Mouse (Mus musculus) hindbrain, embryonic 10.5 days (tissue): ENCODE measurements at regions not wholly inside any gene's neighbourhood (a gene's known extent, or its start where the extent isn't known, plus 50 kb on each side); places are given as distances from the start of the nearest gene placed in this dataset.

Experiments
- DNase-seq: peaks from one replicate; pipeline ENCODE4 v3.0.0-alpha.2; 2017; ENCODE audit warnings: low spot score
- H3K27ac ChIP-seq: fragments of 300-500 bp; sonication (generic); 2 replicates; pipeline ENCODE4 v1.5.1; 2016; ENCODE audit warnings: mild to moderate bottlenecking, moderate library complexity
- H3K27me3 ChIP-seq: fragments of 300-500 bp; sonication (generic); 2 replicates; pipeline ENCODE4 v1.6.1; 2016; ENCODE audit warnings: mild to moderate bottlenecking; ENCODE audit not compliant: poor library complexity, insufficient read depth, severe bottlenecking
- H3K36me3 ChIP-seq: fragments of 300-500 bp; sonication (generic); 2 replicates; pipeline ENCODE4 v1.6.1; 2016; ENCODE audit warnings: mild to moderate bottlenecking, moderate library complexity
- H3K4me1 ChIP-seq: fragments of 300-500 bp; sonication (generic); replicated peaks from 2 replicates; pipeline ENCODE4 v1.6.1; 2016; ENCODE audit warnings: mild to moderate bottlenecking
- H3K4me3 ChIP-seq: fragments of 300-500 bp; sonication (generic); 2 replicates; pipeline ENCODE4 v1.5.1; 2016; ENCODE audit warnings: mild to moderate bottlenecking, moderate library complexity
- H3K9me3 ChIP-seq: fragments of 300-500 bp; sonication (generic); 2 replicates; pipeline ENCODE4 v1.6.1; 2016; ENCODE audit warnings: mild to moderate bottlenecking, moderate library complexity
- WGBS: fragments of 180-500 bp; shearing (Covaris S2); methylation state at CpG from one replicate; pipeline ENCODE4 v1.1.7; 2016; 5-methylcytosine and 5-hydroxymethylcytosine counted together

DNA sequence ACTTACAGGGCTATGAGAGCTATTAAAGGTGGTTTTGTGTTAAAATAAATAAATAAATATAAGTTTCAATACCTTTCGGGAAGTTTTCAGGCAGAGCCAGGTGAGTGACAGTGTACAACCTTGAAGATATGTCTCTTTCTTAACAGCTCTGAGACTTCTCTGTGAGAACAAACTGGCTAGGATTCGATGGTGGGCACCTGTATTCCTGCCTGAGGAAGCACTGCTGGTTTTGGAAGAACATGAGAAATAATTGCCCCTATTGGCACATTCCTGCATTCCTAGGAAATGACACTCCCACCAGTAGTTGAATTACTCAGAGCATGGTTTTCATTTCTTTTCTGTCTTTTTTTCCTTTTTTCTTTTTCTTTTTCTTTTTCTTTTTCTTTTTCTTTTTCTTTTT, 277.8 kb upstream of the Pbx1 start:
- no peak for DNase-seq
- H3K27ac ChIP-seq = no peak overlapping the region
- H3K36me3 ChIP-seq = no peaks in the 10 kb centered on the region
- H3K9me3 ChIP-seq = no peaks in the 10 kb centered on the region
- H3K27me3 ChIP-seq = no peaks in the 10 kb centered on the region
- H3K4me3 ChIP-seq = no peak overlapping the region
- peaks cover 18% of the 10 kb centered on the region for H3K4me1 ChIP-seq
- WGBS = 86% methylated on average over 2 of the region's 2 CpGs

DNA sequence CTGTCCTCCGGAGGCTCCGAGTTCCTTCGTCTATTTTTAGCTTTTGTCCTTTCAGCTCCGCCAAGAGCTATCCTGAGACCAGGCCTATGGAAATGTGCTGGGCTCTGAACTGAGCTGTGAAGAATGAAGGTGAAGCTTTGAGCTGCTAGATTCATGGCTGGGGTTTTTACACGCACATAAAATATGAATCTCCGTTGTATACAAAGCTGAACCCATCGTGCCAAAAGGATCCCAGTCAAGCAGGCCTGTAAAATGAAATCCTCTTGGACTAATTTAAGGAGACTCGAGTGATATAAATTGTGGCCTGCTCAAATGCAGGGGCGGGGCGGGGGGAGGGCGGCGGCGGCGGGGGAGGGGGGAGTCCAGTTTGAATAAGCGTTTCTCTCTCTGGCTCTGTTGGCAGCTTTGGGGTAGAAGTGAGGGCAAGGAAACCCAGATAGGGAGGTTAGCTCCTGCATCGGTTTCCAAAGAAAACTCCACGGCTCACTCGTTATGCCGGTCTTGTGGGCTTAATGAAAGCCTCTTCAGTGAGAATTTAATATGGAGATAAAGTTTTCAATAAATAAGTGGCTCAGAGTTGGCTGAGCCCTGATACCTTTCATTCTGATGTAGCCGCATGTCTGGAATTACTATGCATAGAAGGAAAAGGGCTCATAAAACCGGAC, 277.1 kb upstream of the Pbx1 start:
- Histone ChIP-seq H3K4me1 (peaks cover 18% of the 10 kb centered on the region), H3K4me3 (no peak overlapping the region; the same call in 1 of the 2 replicates), H3K27me3 (no peaks in the 10 kb centered on the region), H3K36me3 (no peaks in the 10 kb centered on the region), H3K9me3 (no peaks in the 10 kb centered on the region), H3K27ac (peak overlapping the region; percentile 64)
- DNase-seq = peak; percentile 6
- 36% methylated on average over 21 of the region's 21 CpGs for WGBS

DNA sequence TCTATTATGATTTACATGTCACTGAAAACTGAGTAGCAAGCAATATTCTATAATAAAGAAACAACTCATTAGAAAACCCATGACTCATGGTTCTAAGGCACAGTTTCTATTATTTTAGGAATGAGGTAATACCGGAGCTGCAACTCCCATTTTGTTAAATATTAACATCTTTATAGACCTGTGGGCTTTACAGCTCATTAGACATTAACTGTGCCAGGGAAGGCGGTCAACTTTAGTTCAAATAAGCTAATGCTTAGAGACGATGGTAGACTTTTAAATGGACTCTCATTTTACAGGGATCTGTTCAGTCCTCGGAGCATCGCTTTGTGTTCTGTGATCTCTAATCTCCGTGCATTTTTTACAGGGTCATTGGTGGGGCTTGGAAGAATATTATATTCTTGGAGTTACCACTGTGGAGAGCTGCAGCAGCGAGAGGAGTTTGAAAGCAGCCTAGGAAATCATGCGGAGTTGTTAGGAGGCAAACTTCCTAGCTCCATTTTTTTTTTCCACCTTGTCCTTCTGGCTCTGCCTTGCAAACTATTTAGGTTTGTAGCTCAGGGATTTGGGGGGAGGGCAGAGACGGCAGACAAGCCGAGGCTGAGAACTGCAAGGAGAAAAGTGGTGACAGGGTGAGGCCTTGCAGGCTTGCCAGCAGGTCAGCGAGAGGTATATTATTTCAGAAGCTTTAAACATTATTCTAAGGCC, 276.2 kb upstream of the Pbx1 start:
- 47% methylated on average over 11 of the region's 11 CpGs for WGBS
- Histone ChIP-seq H3K36me3 (no peaks in the 10 kb centered on the region), H3K4me3 (no peak overlapping the region)

DNA sequence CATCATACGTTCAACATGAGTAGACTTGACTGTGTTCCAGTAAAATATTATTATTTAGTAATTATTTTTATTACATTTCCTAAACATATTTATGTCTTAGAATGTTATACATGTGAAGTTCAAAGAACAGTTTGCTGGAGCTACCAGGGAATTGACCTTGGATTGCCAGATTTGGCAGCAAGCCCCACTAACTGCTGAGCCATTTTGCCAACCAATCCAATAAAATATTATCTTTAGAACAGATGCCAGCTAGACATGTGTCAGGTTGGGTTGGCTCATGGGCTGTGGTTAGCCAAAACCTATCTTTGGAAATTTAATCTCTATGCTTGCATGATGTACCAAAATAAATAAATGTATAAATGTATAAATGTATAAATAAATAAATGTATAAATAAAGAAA, 265.3 kb upstream of the Pbx1 start:
- 90% methylated on average over 1 of the region's 1 CpGs for WGBS
- DNase-seq = no peak
- no peaks in the 10 kb centered on the region for H3K27me3 ChIP-seq

More for the DNA sequence above, 276.2 kb upstream of the Pbx1 start:
- H3K9me3 ChIP-seq = no peaks in the 10 kb centered on the region
- peak; percentile 16 for DNase-seq
- peaks cover 18% of the 10 kb centered on the region for H3K4me1 ChIP-seq
- no peaks in the 10 kb centered on the region for H3K27me3 ChIP-seq
- H3K27ac ChIP-seq = peak overlapping the region; percentile 64; the same call in 1 of the 2 replicates

DNA sequence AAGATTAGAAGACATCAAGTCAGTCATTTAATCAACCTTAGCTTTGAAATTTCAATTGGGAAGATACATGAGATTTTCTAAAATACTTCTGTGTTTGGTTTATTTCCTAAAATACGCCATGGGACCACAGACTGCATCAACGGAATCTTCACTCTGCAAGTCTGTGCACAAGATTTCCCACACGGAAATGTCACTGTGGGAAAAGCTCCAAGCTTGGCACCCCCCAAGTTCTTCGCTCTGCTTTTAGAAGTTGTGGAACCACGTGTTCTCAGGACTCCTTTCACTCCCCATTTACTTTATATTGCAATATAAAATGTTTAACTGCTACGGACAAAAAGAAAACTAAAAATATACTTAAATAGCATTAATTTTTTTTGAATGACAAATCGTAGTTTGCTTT, 254.8 kb upstream of the Pbx1 start:
- DNase-seq = no peak
- Histone ChIP-seq H3K4me1 (no peaks in the 10 kb centered on the region), H3K27ac (no peak overlapping the region), H3K4me3 (no peak overlapping the region), H3K27me3 (no peaks in the 10 kb centered on the region), H3K36me3 (no peaks in the 10 kb centered on the region), H3K9me3 (no peaks in the 10 kb centered on the region)
- WGBS = 87% methylated on average over 7 of the region's 7 CpGs

More for the DNA sequence above, 265.3 kb upstream of the Pbx1 start:
- H3K4me1 ChIP-seq = no peaks in the 10 kb centered on the region
- no peaks in the 10 kb centered on the region for H3K9me3 ChIP-seq
- H3K27ac ChIP-seq = no peak overlapping the region
- H3K4me3 ChIP-seq = no peak overlapping the region
- no peaks in the 10 kb centered on the region for H3K36me3 ChIP-seq

DNA sequence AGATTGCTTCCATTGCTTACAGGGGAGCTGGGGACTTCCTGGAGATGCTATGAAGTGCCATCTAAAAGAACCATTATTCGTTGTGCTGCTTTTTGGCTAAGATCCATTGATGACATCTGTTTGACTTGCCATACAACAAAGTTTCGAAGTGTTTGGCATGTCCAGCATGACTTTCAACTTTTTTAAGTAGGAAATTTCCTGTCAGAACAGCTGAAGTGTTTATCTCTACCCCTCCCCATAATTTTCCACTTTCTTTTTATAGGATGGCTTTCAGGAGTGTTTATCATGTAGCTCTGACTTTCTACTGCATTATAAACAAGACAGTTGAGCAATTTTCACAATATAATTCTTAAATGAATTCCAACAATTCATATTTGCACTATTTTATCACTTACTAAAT, 253.1 kb upstream of the Pbx1 start:
- H3K9me3 ChIP-seq = no peaks in the 10 kb centered on the region
- no peaks in the 10 kb centered on the region for H3K36me3 ChIP-seq
- no peaks in the 10 kb centered on the region for H3K4me1 ChIP-seq
- no peak for DNase-seq
- H3K27me3 ChIP-seq = no peaks in the 10 kb centered on the region
- H3K4me3 ChIP-seq = no peak overlapping the region
- H3K27ac ChIP-seq = no peak overlapping the region
- WGBS = 92% methylated on average over 2 of the region's 2 CpGs

DNA sequence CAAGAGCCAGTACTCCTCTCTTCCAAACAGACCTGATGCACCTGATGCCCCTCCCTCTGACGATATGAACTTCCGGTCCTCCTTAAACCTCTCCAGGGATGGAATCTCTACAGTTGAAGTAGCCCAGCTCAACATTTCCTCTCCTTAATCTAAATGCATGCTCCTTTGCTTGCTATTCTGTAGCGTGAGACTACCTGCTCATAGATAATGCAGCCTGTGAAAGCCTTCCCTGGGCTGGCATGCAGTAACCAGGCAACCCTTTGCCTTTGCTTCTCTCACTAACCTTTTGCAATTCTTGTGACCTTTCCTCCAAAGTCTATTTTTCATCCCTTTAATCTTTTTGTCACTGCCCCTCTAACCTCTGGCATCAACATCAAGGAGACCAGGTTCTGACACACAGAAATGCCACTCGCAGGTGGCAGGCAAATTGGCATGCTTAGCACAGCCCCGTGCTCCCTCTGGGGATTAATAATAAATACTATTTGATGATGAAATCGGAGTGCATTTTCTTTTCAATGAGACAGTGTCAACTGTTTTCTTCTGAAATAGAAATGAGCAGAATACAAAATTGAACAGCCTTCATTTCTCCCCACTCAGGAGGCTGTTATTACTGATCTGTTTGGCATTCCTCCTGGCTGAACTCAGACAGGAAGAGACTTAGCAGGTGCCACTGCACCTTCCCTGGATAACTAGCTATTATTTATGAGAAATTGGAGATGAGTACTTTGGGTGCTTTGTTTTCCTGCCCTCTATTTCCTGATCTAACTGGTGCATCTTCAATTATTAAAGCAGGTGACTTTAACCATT, 249.8 kb upstream of the Pbx1 start:
- 83% methylated on average over 6 of the region's 6 CpGs for WGBS
- no peaks in the 10 kb centered on the region for H3K4me1 ChIP-seq

DNA sequence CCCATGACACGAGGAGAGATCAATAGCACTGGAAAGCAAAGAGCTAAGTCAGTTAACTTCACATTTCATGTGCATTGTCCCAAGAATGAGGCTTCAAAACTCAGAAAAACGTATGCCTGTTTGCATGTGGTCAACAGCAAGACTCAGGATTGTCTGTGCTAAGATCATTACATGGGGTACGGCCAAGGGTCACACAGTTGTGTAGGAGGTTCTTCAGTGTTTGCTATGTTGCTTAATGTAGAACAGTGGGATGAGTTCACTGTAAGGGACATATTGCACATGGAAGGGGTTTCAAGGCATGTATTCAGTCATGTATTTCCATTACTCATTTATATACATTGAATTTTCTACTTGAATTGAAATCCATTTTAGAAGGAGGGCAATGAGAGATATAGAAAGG, 248.6 kb upstream of the Pbx1 start:
- peaks cover under 1% of the 10 kb centered on the region; the same call in 1 of the 2 replicates for H3K27me3 ChIP-seq
- H3K4me3 ChIP-seq = no peak overlapping the region
- no peaks in the 10 kb centered on the region for H3K36me3 ChIP-seq
- WGBS = 83% methylated on average over 3 of the region's 3 CpGs
- DNase-seq = no peak
- no peaks in the 10 kb centered on the region for H3K9me3 ChIP-seq
- no peak overlapping the region for H3K27ac ChIP-seq
- H3K4me1 ChIP-seq = peaks cover 4% of the 10 kb centered on the region; the same call in 1 of the 2 replicates

More for the DNA sequence above, 249.8 kb upstream of the Pbx1 start:
- H3K4me3 ChIP-seq = no peak overlapping the region
- H3K36me3 ChIP-seq = no peaks in the 10 kb centered on the region
- DNase-seq = no peak
- H3K27ac ChIP-seq = no peak overlapping the region
- no peaks in the 10 kb centered on the region for H3K9me3 ChIP-seq
- no peaks in the 10 kb centered on the region for H3K27me3 ChIP-seq

DNA sequence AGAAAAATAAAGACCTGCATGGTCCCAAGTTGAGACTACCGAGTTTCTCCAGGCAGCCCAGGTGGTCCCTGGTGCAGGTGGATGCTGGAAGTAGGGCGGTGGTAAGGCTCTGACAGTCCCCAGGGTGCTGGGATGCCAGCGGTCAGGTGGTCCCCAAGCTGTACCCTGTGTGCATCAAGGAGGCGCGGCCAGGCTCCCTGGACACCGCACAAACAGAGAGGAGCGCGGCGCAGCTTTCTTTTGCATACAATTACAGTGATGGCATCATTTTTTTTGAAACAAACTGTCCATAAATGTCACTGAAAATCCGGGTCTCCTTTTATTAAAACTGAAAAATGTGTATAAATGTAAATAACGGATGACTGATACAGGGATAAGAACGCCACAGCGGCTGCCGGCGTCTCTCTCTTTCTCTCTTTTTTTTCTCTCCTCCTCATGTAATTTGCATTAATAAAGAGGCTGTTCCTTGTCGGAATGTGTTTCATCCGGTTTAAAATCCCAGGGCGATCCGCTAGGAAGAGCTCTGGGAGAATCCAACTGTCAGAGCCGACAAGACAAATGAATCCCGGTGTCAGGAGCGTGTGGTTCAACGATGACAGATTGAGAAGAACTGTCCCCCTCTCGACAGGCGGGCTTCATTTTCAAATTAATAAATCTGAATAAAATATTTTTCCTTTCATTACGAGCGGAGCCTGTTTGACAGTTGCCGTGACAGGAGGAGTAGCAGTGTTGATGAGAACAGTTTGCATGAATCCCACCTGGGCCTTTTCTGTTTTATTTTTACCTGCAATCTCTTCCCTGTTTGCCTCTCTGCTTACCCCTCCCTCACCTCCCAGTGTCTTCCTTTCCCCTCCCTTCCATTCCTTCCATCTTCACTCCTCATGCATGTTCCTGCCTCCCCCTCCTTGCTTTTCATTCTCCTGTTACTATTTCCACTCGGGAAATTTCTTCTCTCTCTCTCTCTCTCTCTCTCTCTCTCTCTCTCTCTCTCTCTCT, 244.6 kb upstream of the Pbx1 start:
- WGBS = 57% methylated on average over 29 of the region's 29 CpGs

DNA sequence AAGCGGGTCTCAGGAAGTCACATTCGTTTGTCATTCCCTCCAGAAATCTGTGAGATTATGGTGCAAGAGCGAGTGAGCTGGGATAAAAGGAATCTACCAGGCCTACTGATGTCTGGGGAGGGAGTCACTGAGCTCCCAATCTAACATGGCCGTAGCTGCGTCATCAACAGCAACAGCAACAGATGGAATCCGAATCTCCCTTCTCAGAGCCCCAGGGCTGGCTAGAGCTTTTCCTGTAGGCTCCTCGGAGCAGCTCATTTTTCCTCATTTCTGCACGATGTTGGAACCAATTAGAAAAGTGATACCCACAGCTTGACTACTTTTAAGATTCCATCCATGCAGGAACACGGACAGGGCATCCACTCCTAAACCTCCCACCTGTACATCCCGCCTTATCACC, 243.7 kb upstream of the Pbx1 start:
- no peaks in the 10 kb centered on the region for H3K36me3 ChIP-seq
- H3K4me1 ChIP-seq = peaks cover 4% of the 10 kb centered on the region; the same call in 1 of the 2 replicates
- H3K4me3 ChIP-seq = no peak overlapping the region
- 71% methylated on average over 10 of the region's 10 CpGs for WGBS
- no peak overlapping the region for H3K27ac ChIP-seq
- no peak for DNase-seq
- peaks cover 4% of the 10 kb centered on the region; the same call in 1 of the 2 replicates for H3K27me3 ChIP-seq
- H3K9me3 ChIP-seq = no peaks in the 10 kb centered on the region

More for the DNA sequence above, 244.6 kb upstream of the Pbx1 start:
- Histone ChIP-seq H3K36me3 (no peaks in the 10 kb centered on the region), H3K4me3 (peak overlapping the region; percentile 30), H3K27me3 (peaks cover 4% of the 10 kb centered on the region; the same call in 1 of the 2 replicates), H3K27ac (no peak overlapping the region), H3K9me3 (no peaks in the 10 kb centered on the region), H3K4me1 (peaks cover 4% of the 10 kb centered on the region; the same call in 1 of the 2 replicates)
- no peak for DNase-seq

DNA sequence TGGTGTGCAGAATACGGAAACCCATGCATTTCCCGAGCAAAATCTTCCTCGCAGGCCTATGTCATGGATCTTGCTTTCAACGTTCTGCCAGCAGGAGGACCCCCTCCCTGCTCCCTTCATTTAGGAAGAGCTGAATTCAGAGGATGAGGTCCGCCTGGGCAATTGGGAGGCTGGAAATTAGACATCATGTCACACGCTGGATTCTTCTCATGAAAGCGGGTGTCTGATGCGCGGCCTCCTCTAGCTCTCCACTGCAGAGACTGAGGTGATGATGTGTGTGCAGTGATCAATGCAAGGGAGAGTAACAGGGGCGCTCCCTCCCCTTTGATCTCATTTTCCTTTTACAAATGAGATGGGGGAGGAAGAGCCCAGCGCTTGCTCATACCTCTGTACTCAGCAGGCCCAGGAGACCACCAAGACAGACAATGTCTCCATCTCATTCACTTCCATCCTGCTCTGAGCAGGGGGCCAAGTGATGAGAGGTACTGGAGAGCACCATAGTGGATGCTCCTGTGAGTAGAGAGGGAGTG, 230.8 kb upstream of the Pbx1 start:
- Histone ChIP-seq H3K27ac (0 out of 2 replicates have a peak overlapping the region, but pooled peaks have one; percentile 10), H3K27me3 (no peaks in the 10 kb centered on the region), H3K4me1 (peaks cover 9% of the 10 kb centered on the region), H3K9me3 (no peaks in the 10 kb centered on the region), H3K4me3 (no peak overlapping the region), H3K36me3 (no peaks in the 10 kb centered on the region)
- 44% methylated on average over 11 of the region's 11 CpGs for WGBS
- peak; percentile 23 for DNase-seq

DNA sequence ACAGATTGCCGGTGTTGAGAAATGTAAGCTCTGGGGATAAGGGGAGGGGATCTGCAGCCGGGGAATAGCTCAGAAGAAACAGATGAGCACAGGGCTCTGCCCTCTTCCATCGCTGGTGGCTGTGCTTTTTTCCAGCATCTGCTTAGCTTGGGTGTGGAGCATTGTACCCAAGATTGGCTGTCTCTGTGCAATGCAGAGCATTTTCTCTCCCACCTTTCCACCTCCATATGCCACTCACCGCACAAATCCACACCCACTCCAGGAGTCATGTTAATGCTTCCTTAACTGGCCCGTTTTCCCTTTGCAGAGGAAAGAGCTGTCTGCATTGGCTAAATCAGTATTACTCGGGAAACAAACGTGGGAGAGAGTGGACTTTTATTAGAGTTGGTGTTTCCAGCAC, 228.9 kb upstream of the Pbx1 start:
- WGBS = 84% methylated on average over 7 of the region's 7 CpGs
- no peak for DNase-seq
- H3K4me3 ChIP-seq = no peak overlapping the region
- H3K27ac ChIP-seq = no peak overlapping the region
- no peaks in the 10 kb centered on the region for H3K36me3 ChIP-seq
- no peaks in the 10 kb centered on the region for H3K27me3 ChIP-seq
- no peaks in the 10 kb centered on the region for H3K9me3 ChIP-seq
- peaks cover 9% of the 10 kb centered on the region for H3K4me1 ChIP-seq
